Mouse (Mus musculus) forebrain, embryonic 16.5 days (tissue): ENCODE results near the gene Ugt2b35. TPM values are rescaled to one million over a fixed set of nuclear protein-coding genes. Genes with fewer than 3 reads are reported as not detected.

Experiments used
- polyA plus RNA-seq: library from polyadenylated mRNA; unstranded; fragments of >200 nt; fragmentation: Nextera tagmentation; extraction: Ambion mirVana; gene quantifications from 2 replicates; pipeline ENCODE4 v1.2.1, GENCODE M21; 2015

The Ugt2b35 gene
- polyA plus RNA-seq, 1 experiment from 2014 or later = not detected

Other genes with a start within 250 kb of the Ugt2b35 start
- gene Ythdc1, start 196.6 kb upstream of the Ugt2b35 start, polyA plus RNA-seq = 41.3 and 47.2 TPM in 2 replicates
- not detected in 2 replicates for gene Ugt2b34, start 93.9 kb upstream of the Ugt2b35 start, polyA plus RNA-seq
- not detected in 2 replicates for gene Ugt2b1, start 74.3 kb upstream of the Ugt2b35 start, polyA plus RNA-seq
- gene Ugt2b36, start 91.7 kb downstream of the Ugt2b35 start, polyA plus RNA-seq = not detected in 2 replicates
- gene Ugt2b5, start 139.5 kb downstream of the Ugt2b35 start, polyA plus RNA-seq = not detected in 2 replicates